Mouse (Mus musculus) midbrain, postnatal 0 days (tissue): ENCODE results near the gene Exoc1. TPM values are rescaled to one million over a fixed set of nuclear protein-coding genes. Genes with fewer than 3 reads are reported as not detected.

Source experiments
- ATAC-seq: fragments of 200-750 bp; cut with Nextera tagmentation; 2 replicates; pipeline ENCODE4 v1.8.0; 2017; ENCODE audit warnings: moderate number of reproducible peaks, mild to moderate bottlenecking, moderate TSS enrichment, moderate library complexity; ENCODE audit not compliant: low FRiP score
- DNase-seq: peaks from one replicate; pipeline ENCODE4 v3.0.0-alpha.2; 2015; ENCODE audit warnings: low spot score
- H3K27ac ChIP-seq: fragments of 300-500 bp; sonication (generic); 2 replicates; pipeline ENCODE4 v1.5.1; 2014; ENCODE audit warnings: low read depth, mild to moderate bottlenecking, low read length, mixed read lengths
- H3K27me3 ChIP-seq: fragments of 300-500 bp; sonication (generic); 2 replicates; pipeline ENCODE4 v1.6.1; 2014; ENCODE audit warnings: low read length, control low read depth, mixed read lengths; ENCODE audit not compliant: insufficient read depth
- H3K36me3 ChIP-seq: fragments of 300-500 bp; sonication (generic); 2 replicates; pipeline ENCODE4 v1.6.1; 2014; ENCODE audit warnings: low read length, control low read depth, mixed read lengths; ENCODE audit not compliant: insufficient read depth
- H3K4me1 ChIP-seq: fragments of 300-500 bp; sonication (generic); 2 replicates; pipeline ENCODE4 v1.6.1; 2014; ENCODE audit warnings: mild to moderate bottlenecking, control low read depth, antibody characterized with exemption, low read length, mixed read lengths; ENCODE audit not compliant: insufficient read depth
- H3K4me2 ChIP-seq: fragments of 300-500 bp; sonication (generic); 2 replicates; pipeline ENCODE4 v1.6.1; 2014; ENCODE audit warnings: low read depth, mild to moderate bottlenecking, low read length, mixed read lengths; ENCODE audit not compliant: poor library complexity, severe bottlenecking
- H3K4me3 ChIP-seq: fragments of 300-500 bp; sonication (generic); 2 replicates; pipeline ENCODE4 v1.5.1; 2014; ENCODE audit warnings: low read depth, mild to moderate bottlenecking, low read length, moderate library complexity
- H3K9ac ChIP-seq: fragments of 300-500 bp; sonication (generic); replicated peaks from 2 replicates; pipeline ENCODE4 v1.6.1; 2014; ENCODE audit warnings: mild to moderate bottlenecking, low read length, moderate library complexity, mixed read lengths; ENCODE audit not compliant: poor library complexity, severe bottlenecking
- H3K9me3 ChIP-seq: fragments of 300-500 bp; sonication (generic); 2 replicates; pipeline ENCODE4 v1.6.1; 2016; ENCODE audit warnings: low read length, control low read depth
- CTCF ChIP-seq: IDR thresholded peaks from 2 replicates; pipeline ENCODE4 v1.5.1; 2016; ENCODE audit warnings: antibody characterized with exemption, mild to moderate bottlenecking
- WGBS: fragments of 180-500 bp; shearing (Covaris S2); extraction: QIAGEN DNeasy Blood & Tissue Kit; methylation state at CpG from one replicate; pipeline ENCODE4 v1.1.7; 2014; 5-methylcytosine and 5-hydroxymethylcytosine counted together
- polyA plus RNA-seq: library from polyadenylated mRNA; unstranded; fragments of >200 nt; fragmentation: Nextera tagmentation; extraction: Ambion mirVana; gene quantifications from 2 replicates; pipeline ENCODE4 v1.2.1, GENCODE M21; 2015
- total RNA-seq: library from RNA; depleted of rRNA; stranded (reverse); fragments of >200 nt; gene quantifications from 2 replicates; pipeline ENCODE4 v1.2.3, GENCODE M21; 2014; rRNA removed

The Exoc1 gene
- total RNA-seq (60.7 and 95.4 TPM in 2 replicates), polyA plus RNA-seq (49.8 and 51.0 TPM in 2 replicates)

- Histone ChIP-seq H3K27ac (peak within 1 kb of the TSS; percentile 72), H3K4me1 (0 out of 2 replicates have a peak, but pooled peaks cover 3% of the 10 kb centered on the region), H3K9ac (peak within 1 kb of the TSS; percentile 79), H3K4me3 (peak within 1 kb of the TSS; percentile 84), H3K27me3 (peaks cover 3% of the 10 kb centered on the region; the same call in 1 of the 2 replicates), H3K4me2 (peak within 1 kb of the TSS; percentile 92), H3K36me3 (no peaks in the 10 kb centered on the region), H3K9me3 (no peaks in the 10 kb centered on the region)
- peak; percentile 100 for ATAC-seq
- under 1% methylated on average over 39 of the region's 39 CpGs for WGBS
- TF ChIP-seq CTCF = no peak
- peak; percentile 97 for DNase-seq
These were observed at the start of gene Exoc1 for GRCm38 (mm10) chr5:76529040-76529703. Gene Exoc1 (plus strand): TSS chr5:76529311.

GRCm38 (mm10) chr5:76483811-76484210, 45.3 kb upstream of the Exoc1 start, which contains the start of gene Gm7271:
Gene Gm7271 (plus strand): TSS chr5:76484040.
- no peaks in the 10 kb centered on the region for H3K36me3 ChIP-seq
- no peak within 1 kb of the TSS for H3K4me3 ChIP-seq
- no peaks in the 10 kb centered on the region for H3K4me1 ChIP-seq
- no peak within 1 kb of the TSS for H3K4me2 ChIP-seq
- no peaks in the 10 kb centered on the region for H3K9me3 ChIP-seq
- H3K27me3 ChIP-seq = no peaks in the 10 kb centered on the region
- no peak for DNase-seq
- WGBS = 47% methylated on average over 5 of the region's 5 CpGs
- H3K9ac ChIP-seq = no peak within 1 kb of the TSS
- no peak within 1 kb of the TSS for H3K27ac ChIP-seq
- TF ChIP-seq CTCF = no peak
- ATAC-seq = no peak

GRCm38 (mm10) chr5:76495126-76495525, 34.0 kb upstream of the Exoc1 start:
- ATAC-seq (no peak), DNase-seq (no peak)
- H3K9me3 ChIP-seq = no peaks in the 10 kb centered on the region
- H3K4me1 ChIP-seq = no peaks in the 10 kb centered on the region
- H3K4me3 ChIP-seq = no peak overlapping the region
- H3K27ac ChIP-seq = no peak overlapping the region
- no peak for TF ChIP-seq CTCF
- no peak overlapping the region for H3K4me2 ChIP-seq
- H3K9ac ChIP-seq = no peak overlapping the region
- WGBS = 80% methylated on average over 13 of the region's 13 CpGs
- no peaks in the 10 kb centered on the region for H3K27me3 ChIP-seq
- H3K36me3 ChIP-seq = no peaks in the 10 kb centered on the region

- no peak overlapping the region for H3K9ac ChIP-seq
- no peak overlapping the region for H3K27ac ChIP-seq
- 84% methylated on average over 1 of the region's 1 CpGs for WGBS
- DNase-seq = no peak
- H3K36me3 ChIP-seq = no peaks in the 10 kb centered on the region
- H3K27me3 ChIP-seq = peaks cover 3% of the 10 kb centered on the region; the same call in 1 of the 2 replicates
- H3K4me1 ChIP-seq = no peaks in the 10 kb centered on the region
- no peaks in the 10 kb centered on the region for H3K9me3 ChIP-seq
- no peak for TF ChIP-seq CTCF
- no peak overlapping the region for H3K4me3 ChIP-seq
- ATAC-seq = no peak
- no peak overlapping the region for H3K4me2 ChIP-seq
These were observed 6.7 kb upstream of the Exoc1 start for GRCm38 (mm10) chr5:76522446-76522845.

GRCm38 (mm10) chr5:76524623-76525022, 4.5 kb upstream of the Exoc1 start:
- no peak overlapping the region for H3K4me3 ChIP-seq
- no peak for DNase-seq
- H3K27me3 ChIP-seq = peaks cover 3% of the 10 kb centered on the region; the same call in 1 of the 2 replicates
- no peak for ATAC-seq
- H3K27ac ChIP-seq = no peak overlapping the region
- H3K9ac ChIP-seq = no peak overlapping the region
- H3K36me3 ChIP-seq = no peaks in the 10 kb centered on the region
- TF ChIP-seq CTCF = no peak
- H3K4me1 ChIP-seq = no peaks in the 10 kb centered on the region
- H3K4me2 ChIP-seq = no peak overlapping the region
- H3K9me3 ChIP-seq = no peaks in the 10 kb centered on the region
- 80% methylated on average over 5 of the region's 5 CpGs for whole genome bisulfite sequencing

- peaks cover 3% of the 10 kb centered on the region; the same call in 1 of the 2 replicates for H3K27me3 ChIP-seq
- 57% methylated on average over 4 of the region's 4 CpGs for WGBS
- H3K9me3 ChIP-seq = no peaks in the 10 kb centered on the region
- H3K27ac ChIP-seq = no peak overlapping the region
- H3K4me3 ChIP-seq = no peak overlapping the region
- no peak overlapping the region for H3K9ac ChIP-seq
- no peak overlapping the region for H3K4me2 ChIP-seq
- TF ChIP-seq CTCF = no peak
- 0 out of 2 replicates have a peak, but pooled peaks cover 3% of the 10 kb centered on the region for H3K4me1 ChIP-seq
- no peak for ATAC-seq
- DNase-seq = no peak
- no peaks in the 10 kb centered on the region for H3K36me3 ChIP-seq
These were observed 4.0 kb upstream of the Exoc1 start for GRCm38 (mm10) chr5:76525066-76525465.
